Mouse (Mus musculus) leukemia stem cell, adult 10-12 weeks (primary cell): ENCODE results near the gene Cenpn. TPM values are rescaled to one million over a fixed set of nuclear protein-coding genes. Genes with fewer than 3 reads are reported as not detected.

Source experiments
- polyA plus RNA-seq: library from polyadenylated mRNA; stranded (reverse); fragments of >175 nt; gene quantifications from 2 replicates; pipeline ENCODE4 v1.2.3, GENCODE M21; 2012; ENCODE audit warnings: low replicate concordance

Gene Cenpn
- 1.5 and 17.7 TPM in 2 replicates for polyA plus RNA-seq

DNA sequence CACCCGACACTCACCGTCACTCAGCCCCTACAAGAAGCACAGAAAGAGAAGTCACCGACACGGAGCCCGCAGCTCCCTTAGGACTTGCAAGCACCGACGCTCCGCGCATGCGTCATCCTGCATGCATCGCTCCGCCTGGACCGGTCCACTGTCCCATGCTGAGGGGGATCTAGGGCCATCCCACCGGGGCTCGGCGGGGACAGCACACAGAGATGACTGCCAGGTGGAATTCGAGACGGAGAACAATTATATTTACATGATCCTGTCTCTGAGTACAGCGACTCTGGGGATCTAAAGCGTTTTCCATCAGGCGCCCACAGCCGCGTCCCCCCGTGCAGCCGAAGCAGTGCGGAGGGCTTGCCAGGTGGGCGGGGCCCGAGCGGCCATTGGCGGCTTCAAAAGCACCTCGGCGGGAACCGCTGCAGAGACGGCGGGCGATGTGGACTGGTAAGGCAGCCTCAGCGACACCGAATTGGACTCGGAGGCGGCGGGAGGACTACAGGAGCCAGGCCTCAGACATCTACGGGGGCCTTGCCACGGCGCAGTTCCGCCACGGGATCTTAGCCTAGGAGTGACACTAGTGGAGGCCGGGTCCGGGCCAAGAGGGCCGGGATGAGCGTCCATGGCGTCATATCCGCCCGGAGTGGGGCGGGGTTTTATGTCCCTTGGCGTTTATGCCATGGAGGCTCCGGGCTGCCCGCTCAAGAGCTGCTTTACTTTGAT, at the start of gene Cenpn, which contains the start of gene Cmc2:
Gene Cenpn, plus strand, starts transcription at position 394 of the 723 bp plus-strand sequence.
Gene Cmc2, minus strand, starts transcription at position 119 of the 723 bp plus-strand sequence.

DNA sequence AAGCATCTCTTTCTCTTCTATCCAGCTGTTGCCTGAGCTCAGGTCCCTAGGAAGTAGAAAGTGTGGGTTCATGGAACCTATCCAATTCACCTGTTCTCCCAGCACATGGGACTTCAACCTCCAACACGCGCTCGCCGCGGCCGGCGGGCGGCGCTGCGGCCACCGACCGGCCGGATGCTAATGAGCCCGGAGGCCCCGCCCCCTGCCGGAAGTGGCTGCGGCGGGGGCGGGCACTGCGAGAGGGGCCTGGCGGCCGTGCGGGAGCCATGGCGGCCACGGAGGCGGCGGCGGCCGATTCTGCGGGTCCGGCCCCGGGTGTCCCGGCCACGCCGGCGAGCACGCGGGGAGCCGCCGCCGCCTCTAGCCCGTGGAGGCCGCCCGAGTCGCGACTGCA, 21.6 kb downstream of the Cenpn start, which contains the start of gene Atmin:
Gene Atmin, plus strand, starts transcription at position 233 of the 394 bp plus-strand sequence.

DNA sequence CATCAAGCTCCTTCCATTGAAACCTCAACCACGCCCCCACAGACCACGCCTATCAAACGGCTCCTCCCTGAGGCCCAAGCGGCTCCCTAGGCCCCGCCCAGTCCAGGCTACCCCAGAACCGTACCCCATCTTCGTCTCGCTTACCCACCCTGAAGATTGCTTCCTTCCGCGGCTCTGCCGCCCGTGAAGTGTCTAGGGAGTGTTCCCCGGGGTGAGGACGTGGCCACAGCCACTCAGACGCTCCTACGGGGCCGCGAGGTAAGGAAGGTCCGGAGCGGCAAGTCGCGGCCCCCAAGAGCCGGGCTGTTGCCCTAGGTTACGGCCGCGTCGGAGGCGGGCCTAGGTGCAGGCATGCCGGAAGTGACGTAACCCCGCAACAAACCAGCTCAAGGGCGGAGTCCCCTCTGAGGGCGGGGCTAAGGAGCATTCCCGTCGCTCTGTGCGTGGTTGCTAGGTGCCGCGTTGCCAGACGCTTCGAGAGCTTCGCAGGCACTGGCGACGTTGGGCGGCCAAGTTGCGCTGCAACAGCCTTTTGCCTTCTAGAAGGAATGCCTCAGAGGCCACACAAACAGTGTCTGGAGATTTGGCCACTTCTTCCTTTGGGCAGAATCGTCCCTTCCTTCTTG, 57.2 kb downstream of the Cenpn start, which contains the start of gene 1700030J22Rik:
Gene 1700030J22Rik, minus strand, starts transcription at position 329 of the 626 bp plus-strand sequence.

Other genes with a start within 250 kb of the Cenpn start
- 0.73 and 0.94 TPM in 2 replicates for gene Cdyl2, start 188.7 kb upstream of the Cenpn start, polyA plus RNA-seq
- 14.1 and 40.0 TPM in 2 replicates for gene Cmc2, start 275 bp upstream of the Cenpn start, polyA plus RNA-seq
- gene Atmin, start 21.7 kb downstream of the Cenpn start, polyA plus RNA-seq = 5.6 and 12.8 TPM in 2 replicates
- 0.62 and 0.71 TPM in 2 replicates for gene 1700030J22Rik, start 57.2 kb downstream of the Cenpn start, polyA plus RNA-seq
- 6.7 and 8.1 TPM in 2 replicates for gene Gcsh, start 71.8 kb downstream of the Cenpn start, polyA plus RNA-seq
- gene Pkd1l2, start 160.7 kb downstream of the Cenpn start, polyA plus RNA-seq = 0.18 and 0.54 TPM in 2 replicates
- gene Bco1, start 174.1 kb downstream of the Cenpn start, polyA plus RNA-seq = not detected in 2 replicates
- 1.8 and 3.8 TPM in 2 replicates for gene Gan, start 236.4 kb downstream of the Cenpn start, polyA plus RNA-seq